Mouse (Mus musculus): ENCODE results near the gene Egfr.
A peak's percentile ranks its signal among the peaks of the same experiment; 100 is the strongest.

Egfr gene

DNA sequence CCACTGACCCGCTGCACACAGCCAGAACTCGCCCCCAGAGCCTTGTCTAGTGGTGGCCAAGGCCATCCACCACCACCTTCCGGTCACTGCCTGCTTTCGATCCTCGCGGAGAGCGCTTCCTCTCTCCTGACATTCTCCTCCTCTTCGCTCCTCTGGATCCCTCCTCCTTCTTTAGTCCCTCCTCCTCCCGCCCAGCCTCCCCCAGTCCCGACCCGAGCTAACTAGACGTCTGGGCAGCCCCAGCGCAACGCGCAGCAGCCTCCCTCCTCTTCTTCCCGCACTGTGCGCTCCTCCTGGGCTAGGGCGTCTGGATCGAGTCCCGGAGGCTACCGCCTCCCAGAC is at the start of gene Egfr:
Gene Egfr (plus strand): TSS at position 197 of the 342 bp plus-strand sequence.
- DNase-seq, result peak; percentile 81

DNA sequence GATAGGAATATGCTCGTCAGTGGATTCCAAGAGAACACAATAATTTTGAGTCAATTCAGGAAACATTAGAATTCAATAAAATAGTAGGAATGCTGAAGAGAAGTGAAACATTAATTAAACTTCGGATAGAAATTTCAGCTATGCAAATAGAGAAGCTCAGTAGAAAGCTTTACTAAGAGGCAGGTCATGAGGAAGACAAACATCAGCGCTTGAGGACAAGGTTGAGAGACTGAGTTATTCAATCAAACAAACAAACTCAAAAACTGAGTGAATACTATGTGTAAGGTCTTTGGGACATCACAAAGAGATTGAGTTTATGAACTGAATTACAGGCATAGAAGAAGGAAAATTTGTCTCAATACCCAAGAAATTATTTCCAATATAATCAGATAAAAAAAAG is 48.8 kb upstream of the Egfr start:
- DNase-seq, result no peak

DNA sequence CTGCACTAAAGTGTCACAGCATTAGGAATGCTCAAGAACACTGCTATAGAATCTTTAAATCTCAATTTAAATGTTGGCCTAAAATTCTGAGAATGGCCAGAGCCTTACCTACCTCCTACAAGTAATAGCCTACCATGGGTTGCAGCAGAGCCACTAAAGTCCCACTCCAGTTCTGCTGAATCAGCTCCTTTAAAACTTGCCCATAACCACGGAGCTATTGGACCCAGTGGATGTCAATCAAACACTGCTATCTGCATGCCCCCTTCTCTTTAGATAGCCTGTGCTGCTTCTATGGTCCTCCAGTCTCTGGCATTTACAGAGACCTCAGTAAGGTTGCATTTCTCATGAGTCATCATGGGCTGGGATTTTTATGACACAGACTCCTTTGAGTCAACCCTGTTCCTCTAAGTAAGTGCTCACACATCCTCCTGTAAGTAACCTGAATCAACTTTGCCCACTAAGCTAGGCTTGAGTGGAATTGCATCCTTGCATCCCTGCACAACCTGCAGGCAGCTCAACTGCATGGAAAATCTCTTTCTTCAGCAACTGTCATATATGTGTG is 16.8 kb upstream of the Egfr start:
- no peak for DNase-seq

DNA sequence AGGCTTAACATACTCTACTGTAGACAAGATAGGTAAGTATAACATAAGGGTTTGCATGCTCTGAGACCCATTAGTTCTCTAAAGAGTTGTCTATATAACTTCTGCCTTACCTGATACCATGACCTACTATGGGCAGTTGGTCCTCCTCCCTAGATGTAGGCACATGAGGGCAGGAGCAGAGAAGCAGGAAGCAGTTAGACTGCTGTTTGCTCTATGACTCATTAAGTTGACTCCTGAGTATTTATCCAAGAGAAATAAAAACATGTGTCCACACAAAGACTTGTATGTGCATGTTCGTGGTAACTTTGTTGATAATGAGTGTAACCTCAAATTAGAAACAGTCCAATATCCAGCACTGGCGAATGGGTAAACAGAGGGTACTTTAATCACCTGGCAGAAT is 14.7 kb upstream of the Egfr start:
- no peak for DNase-seq

DNA sequence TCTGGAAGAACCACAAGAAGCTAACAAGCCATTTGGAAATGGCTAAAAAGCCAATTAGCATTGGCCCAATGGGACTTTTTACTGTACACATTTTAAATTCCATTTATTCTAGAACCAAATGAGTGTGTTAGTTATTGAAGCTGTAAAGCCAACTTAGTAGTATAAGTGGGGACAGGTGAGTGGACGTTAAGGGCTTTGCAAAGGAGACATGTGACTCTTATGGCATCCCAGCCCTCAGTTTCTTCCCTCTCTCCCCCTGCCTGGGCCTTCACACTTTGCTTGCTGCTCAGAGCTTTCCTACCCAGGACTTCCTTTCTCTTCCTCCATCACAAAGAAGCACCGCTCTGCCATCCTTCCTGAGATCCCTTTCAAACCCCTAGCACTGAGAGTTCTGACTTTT is 13.3 kb upstream of the Egfr start:
- no peak for DNase-seq

DNA sequence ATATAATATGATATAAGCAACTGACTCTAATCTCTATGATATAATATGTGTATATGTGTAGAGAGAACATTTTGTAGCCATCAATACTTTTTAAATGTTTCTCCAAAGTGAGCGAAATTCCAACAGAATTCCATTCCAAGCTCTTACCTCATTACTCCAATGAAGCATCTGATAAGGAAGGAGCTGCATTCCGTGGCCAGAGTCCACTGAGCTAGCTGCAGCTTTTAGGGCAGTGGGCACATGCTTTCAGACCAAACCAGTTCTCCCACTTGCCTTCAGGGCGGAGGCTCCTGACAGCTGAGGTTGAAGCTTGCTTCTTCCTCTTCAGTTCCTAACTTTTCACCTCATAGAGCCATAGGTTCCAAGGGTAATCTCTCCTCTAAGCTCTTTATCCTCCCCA is 12.8 kb upstream of the Egfr start:
- DNase-seq, result peak; percentile 26

DNA sequence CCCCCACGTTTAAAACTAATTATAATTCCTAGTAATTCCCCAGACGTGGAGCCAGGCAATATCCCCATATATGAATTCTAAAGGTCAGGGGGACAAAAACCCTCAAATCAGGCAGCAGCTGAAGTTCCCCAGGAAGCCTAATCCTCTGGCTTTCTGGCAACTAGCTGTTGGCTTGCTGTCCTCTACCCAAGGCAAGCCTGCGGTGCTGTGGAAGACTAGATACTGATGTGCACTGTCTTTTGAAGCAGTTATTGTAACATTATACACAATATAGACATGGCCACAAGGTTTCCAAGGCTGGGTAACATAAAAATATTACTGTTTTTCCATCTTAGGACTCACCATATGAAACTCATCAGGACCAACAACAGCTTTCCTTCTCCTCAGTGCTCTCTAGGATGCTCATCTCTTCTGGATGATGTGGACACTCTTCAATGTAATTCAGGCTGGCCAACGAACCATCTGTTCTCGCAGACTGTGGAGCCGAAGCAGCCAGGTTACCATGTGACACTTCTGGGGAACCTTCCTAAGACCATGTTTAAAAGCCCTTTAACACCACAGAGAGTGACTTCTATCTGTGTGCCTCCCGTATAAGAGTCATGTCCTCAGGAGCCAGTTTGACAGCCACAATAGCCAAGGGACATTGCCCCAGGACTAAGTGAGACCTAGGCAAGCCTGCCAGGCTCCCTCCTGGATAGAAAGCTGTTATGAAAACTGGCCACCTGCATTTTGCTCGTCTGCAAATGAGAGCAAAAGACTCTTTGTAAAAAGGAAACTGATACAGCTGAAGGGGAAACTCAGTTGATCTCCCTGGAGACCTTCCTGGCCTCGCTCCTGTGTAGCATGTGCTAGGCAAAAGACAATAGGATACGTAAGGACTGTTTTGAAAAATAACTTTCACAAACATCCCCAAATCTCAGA is 11.1 kb upstream of the Egfr start:
- DNase-seq, result no peak

DNA sequence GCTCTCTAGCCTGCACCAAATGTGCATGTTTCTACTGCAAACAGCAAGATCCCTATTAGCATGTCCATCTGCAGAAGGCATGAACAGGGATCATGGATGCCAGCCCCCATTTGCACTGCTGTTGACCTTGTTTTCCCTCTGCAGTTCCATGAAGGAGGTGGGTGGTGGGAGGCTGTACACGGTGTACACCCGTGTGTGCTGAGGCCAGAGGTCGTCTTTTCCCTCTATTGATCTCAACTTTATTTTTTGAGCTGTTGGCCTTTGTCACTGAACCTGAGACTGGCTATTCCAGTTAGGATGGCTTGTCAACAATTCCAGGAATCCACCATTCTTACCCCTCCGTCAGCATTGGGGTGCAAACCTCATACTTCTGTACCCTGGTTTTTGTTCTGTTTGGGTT is 9.8 kb upstream of the Egfr start:
- no peak for DNase-seq

DNA sequence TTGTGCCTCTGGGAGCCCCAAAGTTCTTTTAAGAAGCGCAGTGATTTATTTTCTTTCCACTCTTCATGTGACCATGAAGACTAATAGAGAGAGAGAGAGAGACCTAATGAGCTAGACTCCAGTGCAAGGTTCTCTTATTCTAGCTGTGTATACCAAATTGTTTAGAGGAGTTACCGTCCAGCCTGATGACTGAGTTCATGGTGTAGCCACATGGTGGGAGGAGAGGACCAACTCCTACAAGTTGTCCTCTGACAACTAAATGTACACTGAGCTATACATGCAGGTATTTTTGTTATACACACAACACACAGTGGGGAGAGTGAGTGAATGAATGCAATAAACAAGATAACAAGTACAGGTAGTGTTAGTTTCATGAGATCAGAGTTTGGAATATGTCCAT is 9.2 kb upstream of the Egfr start:
- DNase-seq, result no peak

DNA sequence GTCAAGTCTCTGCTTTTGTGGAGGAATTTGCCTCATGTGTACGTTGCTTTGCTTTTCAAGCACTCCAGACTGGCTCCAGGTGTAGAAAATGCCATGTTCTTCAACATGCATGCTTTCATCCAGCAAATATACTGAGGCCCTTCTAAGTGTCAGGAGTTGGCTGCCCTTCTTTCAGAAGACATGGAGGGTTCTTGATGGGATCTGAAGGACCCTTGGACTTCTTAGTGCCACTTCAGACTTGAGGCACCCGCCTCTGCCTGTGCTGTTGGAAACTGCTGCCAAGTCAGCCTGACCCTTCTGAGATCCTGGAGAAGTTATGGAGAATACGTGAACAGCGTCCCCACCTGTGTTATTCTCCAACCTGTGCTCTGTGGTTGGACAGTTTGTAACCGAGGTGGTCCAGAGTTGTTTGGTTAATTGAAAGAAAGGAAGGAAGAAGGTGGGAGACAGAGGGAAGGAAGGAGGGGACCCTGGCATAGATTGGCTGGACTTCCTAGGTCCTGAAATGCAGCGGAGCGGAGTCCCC is 483 bp upstream of the Egfr start:
- DNase-seq, result peak; percentile 91

DNA sequence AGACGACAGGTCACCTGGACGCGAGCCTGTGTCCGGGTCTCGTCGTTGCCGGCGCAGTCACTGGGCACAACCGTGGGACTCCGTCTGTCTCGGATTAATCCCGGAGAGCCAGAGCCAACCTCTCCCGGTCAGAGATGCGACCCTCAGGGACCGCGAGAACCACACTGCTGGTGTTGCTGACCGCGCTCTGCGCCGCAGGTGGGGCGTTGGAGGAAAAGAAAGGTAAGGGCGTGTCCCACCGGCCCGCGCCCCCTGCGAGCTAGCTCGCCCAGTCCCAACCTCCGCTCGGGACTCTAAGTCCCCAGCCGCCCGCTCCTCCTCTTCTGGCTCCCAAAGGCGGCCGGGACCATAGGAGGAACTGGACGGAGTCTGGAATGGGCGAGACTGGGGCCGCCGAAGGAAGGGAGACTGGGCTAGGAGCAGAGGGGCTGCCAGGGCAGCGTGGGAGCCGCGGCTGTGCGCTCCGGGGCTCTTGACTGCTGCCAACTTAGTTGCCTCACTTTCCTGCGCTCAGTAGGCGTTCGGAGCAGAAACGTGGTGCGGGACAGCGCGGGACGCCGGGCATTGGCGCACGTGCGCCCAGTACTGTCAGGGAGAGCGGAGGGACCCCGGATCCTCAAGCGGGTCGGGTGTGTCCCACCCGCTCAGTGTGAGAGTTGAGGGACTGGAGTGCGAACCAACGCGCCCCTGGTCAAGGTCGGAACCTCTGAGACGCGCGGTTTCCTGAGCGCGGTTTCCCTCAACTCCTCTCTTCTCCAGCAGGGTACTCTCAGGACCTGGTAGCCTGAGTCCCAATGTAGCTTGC is 548 bp downstream of the Egfr start:
- peak; percentile 17 for DNase-seq

DNA sequence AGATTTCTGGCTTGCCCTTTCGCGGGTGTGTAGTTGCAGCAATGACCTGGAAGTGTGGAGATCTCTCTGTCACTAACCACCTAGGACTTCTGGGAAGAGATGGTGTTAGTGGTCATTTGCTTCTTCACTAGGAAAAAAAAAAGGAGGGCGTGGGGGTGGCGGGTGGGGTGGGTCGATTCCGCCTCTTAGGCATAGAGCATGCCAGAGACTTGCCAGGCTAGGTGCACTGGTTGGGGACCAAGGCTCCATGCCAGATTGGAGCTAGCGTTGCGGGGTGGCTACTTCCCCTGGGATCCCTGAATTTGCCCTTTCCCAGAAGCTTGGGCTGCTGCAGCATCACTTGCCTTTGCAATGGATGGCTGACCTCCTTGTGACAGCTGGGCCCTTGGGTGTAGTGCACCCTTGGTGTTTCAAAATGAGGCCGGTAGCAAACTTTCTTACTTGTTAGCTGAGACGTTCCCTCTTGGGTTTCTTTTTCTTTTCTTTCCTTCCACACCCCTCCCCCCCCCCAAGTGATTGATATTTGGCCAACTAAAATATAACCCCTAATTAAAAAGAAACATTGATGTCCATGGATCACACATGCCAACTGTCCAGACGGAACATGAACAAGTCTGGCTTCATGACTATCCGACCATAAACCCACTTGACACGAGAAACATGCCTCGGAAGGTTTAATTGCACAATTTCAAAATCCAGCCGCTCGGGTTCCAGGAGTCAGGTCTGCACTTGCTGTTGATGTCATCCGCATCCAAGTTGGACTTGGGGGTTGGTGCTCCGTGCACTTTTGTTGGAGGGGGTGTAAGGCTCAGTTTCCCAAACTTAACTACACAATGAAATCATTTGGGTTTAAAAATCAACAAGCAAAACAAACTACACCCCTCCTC is 1.4 kb downstream of the Egfr start:
- DNase-seq, result peak; percentile 16

DNA sequence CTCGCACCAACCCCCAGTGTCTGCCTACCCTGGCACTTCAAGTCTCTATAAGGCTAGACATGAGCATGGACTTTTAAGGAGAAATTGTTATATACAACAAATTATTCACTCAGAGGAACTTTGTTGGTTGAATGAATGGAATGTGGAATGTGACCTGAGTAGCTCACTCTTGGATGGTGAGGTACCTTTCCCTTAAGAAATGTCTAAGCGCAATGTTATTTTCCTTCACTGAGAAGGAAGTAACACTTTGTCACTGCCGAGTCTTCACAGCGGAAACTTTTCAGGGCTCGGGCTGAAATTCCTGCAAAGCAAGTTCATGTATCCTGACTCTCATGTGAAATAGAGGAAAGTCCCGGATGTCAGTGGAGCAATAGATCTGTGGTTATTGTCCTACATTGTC is 7.9 kb downstream of the Egfr start:
- DNase-seq, result no peak

DNA sequence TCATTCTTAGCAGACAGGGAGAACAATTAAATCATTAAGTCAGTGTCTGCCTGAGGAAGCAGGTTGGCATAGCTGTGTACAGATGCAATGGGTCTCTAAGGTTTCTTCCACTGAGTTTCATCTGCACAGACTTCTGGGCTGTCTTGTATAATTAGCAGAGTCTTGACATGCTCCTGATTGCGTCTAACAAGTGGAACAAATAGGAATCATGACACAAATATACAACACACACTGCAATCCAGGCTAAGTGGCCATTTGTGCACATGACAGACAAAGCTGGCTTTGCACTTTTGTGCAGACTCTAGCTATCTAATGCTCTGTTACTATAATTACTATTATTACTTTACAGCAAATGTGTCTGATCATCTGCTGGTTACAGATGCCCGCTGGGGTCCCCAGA is 9.2 kb downstream of the Egfr start:
- DNase-seq, result no peak

DNA sequence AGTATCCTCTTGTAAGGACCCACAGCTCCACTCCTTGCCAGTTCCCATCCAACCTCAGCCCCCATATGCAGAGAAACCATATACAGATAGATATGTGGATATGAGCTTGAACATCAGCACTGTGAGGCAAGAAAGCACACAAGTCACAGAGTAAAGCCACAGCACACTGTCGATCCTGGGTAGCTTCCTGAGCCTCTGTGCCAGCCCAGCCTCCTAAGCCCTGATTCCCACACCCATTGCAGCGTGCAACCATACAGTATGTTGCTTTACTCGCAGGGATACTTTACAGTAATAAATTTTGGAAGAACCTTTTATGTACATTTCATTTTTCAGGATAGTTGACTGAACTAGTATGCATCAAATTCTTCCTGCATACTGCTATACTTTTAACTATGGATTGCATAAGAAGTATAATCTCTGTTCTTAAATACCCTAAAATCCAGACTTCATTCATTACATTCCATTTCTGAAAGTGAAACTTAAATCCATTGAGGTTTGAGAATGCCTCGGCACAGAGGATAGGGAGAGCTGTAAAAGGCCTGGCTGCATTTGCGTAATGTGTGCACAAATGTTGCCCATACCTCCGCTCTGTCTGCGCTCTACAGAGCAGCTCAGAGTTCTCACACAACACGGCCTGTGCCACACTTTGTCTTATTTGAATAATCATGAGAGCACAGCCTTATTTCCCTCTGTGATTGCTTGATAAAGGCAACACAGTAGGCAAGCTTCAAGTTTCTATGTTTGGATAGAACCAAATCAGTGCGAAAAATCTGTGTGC is 14.2 kb downstream of the Egfr start:
- DNase-seq, result no peak

DNA sequence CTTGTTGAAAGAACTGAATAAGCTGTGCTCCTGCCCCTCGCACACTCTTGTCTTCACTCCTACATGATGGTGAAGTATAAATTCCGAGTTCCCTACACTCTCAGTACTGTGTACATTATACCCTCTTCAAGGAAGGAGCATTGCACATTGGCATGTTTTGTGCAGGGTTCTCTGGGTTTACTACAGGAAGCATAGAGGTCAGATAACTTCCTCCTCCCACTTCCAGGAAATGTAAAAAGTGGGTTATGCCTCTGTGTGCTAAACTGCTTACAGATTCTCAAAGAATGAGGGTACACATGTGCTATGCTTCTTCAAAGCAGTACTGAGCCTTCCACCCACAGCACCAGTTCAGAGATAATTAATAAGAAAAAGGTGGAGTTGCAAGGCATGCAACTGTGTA is 16.0 kb downstream of the Egfr start:
- DNase-seq, result no peak

DNA sequence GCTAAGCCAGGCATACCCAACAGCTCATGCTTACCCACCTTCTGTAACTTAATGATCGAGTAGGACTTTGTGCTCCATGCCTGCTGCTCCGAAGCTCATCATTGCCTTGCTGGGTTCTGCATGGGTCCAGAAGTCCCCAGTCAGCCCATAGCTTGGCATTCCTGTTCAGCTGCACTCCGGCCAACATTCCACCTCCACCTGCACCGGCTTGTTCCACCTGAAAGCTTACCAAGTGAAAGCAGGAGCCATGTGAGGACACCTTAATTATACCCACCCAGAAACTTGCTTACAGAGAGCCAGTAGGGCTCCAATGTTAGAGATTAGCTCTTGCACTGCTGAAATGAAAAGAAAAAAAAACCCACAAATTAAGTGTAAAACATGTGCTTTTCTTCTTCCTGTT is 17.3 kb downstream of the Egfr start:
- no peak for DNase-seq

DNA sequence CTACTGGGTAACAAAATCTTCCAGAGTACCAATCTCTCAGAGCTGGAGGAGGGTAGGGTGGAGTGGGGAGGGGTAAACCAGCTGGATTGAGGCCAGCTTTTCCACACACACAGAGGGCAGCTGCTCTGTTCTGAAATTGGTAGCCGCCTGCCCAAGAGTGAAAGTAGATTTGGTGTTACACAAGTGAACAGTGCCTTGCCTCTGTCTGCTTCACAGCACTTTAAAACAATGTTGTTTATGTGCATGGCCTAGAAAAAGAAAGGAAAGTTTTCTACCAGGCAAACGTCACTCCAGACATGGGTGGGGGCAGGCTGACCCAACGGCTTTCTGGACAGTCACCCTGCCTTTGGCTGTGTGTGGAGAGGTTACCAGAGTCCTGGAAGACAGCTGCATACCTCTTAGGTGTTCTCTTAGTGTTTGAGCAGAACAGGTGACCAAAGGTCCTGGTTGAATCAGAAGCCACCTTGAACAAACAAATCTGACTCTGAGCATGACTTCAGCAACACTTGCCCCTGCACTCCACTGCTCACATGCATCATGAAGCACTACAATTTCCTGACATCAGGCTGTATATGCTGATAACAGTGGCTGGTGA is 17.8 kb downstream of the Egfr start:
- DNase-seq, result peak; percentile 17

DNA sequence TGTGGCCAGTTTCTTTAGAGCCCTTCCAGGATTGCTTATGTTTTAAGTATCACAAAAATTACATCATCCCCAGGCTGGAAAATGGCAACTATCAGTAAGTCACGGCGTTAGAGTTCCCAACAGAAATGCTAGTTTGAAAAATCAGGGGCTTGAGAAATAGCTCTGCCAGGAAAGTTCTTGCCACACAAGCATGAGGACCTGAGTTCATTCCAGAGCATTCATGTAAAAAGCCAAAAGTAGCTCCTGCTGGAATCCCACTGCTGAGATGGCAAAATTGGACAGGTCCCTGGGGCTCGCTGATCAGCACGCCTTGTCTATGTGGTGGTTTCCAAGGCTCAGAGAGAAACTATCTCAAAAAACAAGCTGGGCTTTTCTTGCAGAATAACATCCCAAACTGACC is 19.0 kb downstream of the Egfr start:
- peak; percentile 8 for DNase-seq

DNA sequence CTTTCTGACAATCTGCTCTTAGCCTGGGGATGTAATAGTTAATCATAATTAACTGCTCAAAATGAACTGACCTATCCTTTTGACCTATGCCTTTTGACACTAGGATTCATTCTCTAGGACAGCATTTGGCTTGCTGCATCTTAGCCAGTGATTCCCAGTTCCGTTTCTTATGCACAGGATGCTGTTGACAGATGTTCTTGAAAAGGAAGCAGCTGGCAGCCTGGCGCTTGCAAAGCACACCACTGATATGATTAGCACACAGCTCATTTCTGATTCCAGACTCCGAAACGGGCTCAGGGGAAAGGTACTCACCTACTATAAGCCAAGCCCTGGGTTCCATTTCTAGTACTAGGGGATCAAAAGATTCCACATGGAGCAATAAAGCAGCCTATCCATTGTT is 20.7 kb downstream of the Egfr start:
- DNase-seq, result peak; percentile 38

DNA sequence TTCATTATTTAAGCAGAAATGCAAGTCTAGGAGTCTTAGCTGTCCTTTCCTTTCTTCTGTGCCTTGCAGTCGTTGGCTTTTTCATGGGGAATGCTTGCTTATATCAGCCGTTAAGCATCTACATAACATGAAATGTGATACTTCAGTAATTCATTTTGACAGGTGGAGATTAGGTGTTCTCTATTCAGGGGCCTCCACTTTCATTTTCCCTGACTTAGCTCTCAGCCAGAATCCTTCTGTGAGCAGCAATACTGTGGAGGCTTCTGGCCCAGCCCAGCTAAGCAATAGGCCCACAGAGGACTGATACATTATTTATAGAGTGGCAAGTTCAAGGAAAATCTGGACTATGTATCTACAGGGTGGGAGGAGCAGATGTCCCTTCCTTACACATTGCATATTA is 25.0 kb downstream of the Egfr start:
- no peak for DNase-seq

Measured in lung, postnatal 36 days (tissue).